In the genomic region with DNA sequence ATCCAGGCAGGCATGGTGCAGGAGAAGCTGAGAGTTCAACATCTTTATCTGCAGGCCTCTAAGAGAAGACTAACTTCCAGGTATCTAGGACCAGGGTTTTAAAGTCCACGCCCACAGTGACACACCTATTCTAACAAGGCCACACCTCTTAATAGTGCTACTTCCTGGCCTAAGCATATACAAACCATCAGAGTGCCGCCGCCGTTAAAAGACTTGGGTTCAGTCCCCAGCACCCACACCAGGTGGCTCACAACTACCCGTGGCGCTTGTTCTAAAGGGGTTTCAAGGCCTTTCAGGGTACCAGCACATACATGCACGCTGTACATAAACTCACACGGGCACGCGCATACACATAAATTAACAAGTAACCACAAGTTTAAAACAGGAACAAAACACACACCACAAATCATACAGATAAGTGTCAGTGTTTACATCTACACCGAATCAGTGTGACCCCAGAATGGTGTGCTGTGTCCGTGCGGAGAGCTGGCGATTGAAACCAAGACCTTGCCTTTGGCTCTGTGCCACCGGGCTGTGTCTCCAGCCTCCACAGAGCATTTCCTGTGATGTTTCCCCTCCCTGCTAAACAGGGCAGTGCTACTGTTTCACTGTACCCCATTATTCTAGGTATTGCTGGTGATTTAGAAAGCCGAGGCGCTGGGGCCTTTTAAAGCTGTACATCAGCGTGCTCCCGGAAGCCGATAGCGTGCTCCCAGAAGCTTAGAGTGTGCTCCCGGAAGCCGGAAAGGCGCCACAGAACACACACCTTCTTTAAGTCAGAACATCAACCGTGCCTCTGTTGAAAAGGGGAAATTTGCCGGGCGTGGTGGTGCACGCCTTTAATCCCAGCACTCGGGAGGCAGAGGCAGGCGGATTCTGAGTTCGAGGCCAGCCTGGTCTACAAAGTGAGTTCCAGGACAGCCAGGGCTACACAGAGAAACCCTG, we compare ENCODE assay signal across 12 mouse cellular contexts.
DNase-seq lines count a peak whose midpoint lies in the region; ATAC-seq lines count a peak whose summit lies in the region.
"Had no signal": no experiment of that assay in that cellular context is flagged by ENCODE, and none has a peak within 500 bp of the region (broad histone marks: within the 10 kb centered on the region; RNA-seq: fewer than 3 reads in every experiment).

No protein-coding gene starts in this region.

- no peak overlapping the region for H3K27ac ChIP-seq in forebrain, embryonic 15.5 days (replicated peaks)
- H3K27ac ChIP-seq: intestine, embryonic 15.5 days; limb, embryonic 12.5 days; neural tube, embryonic 15.5 days had no signal

- no peaks in the 10 kb centered on the region for H3K36me3 ChIP-seq in splenic B cell, adult 2 months (ENCODE audit: control insufficient read depth, insufficient read depth, low read length, poor library complexity, severe bottlenecking)
- H3K36me3 ChIP-seq in forebrain, embryonic 15.5 days, result no peaks in the 10 kb centered on the region
- H3K36me3 ChIP-seq: intestine, embryonic 15.5 days; limb, embryonic 12.5 days; neural tube, embryonic 15.5 days had no signal

- no peaks in the 10 kb centered on the region for H3K9me3 ChIP-seq in forebrain, embryonic 15.5 days
- H3K9me3 ChIP-seq: intestine, embryonic 15.5 days; limb, embryonic 12.5 days; neural tube, embryonic 15.5 days had no signal

- H3K27me3 ChIP-seq in splenic B cell, adult 2 months (ENCODE audit: control insufficient read depth, insufficient read depth, low read length, poor library complexity, severe bottlenecking), result no peaks in the 10 kb centered on the region
- no peaks in the 10 kb centered on the region for H3K27me3 ChIP-seq in forebrain, embryonic 15.5 days
- H3K27me3 ChIP-seq: intestine, embryonic 15.5 days; limb, embryonic 12.5 days; neural tube, embryonic 15.5 days had no signal

- peak; percentile 15 for DNase-seq in adrenal gland, adult 2 months
- DNase-seq in adrenal gland, adult 8-10 months, result no peak
- DNase-seq in thymus, postnatal 25 days, result peak; percentile 30
- no peak for DNase-seq in thymus, postnatal 10 days (ENCODE audit: low spot score in 2 of 2)
- peak; percentile 48 for DNase-seq in kidney, postnatal 14 days
- DNase-seq in splenic B cell, adult 2 months (ENCODE audit: low read depth, low spot score), result peak; percentile 41
- DNase-seq in Muller cell, postnatal 12 days (ENCODE audit: inconsistent ontology term), result no peak
- DNase-seq: cerebellum, postnatal 36 days had no signal

- no peak overlapping the region for H3K9ac ChIP-seq in forebrain, embryonic 15.5 days (replicated peaks)
- H3K9ac ChIP-seq: intestine, embryonic 15.5 days; limb, embryonic 12.5 days; neural tube, embryonic 15.5 days had no signal

- no peak for ATAC-seq in forebrain, embryonic 15.5 days (replicated peaks)
- ATAC-seq: intestine, embryonic 15.5 days had no signal

- 93% methylated on average over 31 of the region's 31 CpGs for WGBS in forebrain, embryonic 15.5 days

- H3K4me2 ChIP-seq in forebrain, embryonic 15.5 days (replicated peaks), result no peak overlapping the region
- H3K4me2 ChIP-seq: intestine, embryonic 15.5 days; limb, embryonic 12.5 days; neural tube, embryonic 15.5 days had no signal

- no peaks in the 10 kb centered on the region for H3K4me1 ChIP-seq in forebrain, embryonic 15.5 days
- H3K4me1 ChIP-seq: intestine, embryonic 15.5 days; limb, embryonic 12.5 days; neural tube, embryonic 15.5 days had no signal

- H3K4me3 ChIP-seq in forebrain, embryonic 15.5 days, result no peak overlapping the region
- H3K4me3 ChIP-seq: intestine, embryonic 15.5 days; limb, embryonic 12.5 days; neural tube, embryonic 15.5 days had no signal

Comparison
In these comparisons a context has a peak if more than half of its experiments do, and no peak if none do; other contexts are left out.
1. DNase-seq: peak in adrenal gland, adult 2 months (single experiment), thymus, postnatal 25 days (single experiment), kidney, postnatal 14 days (single experiment) and splenic B cell, adult 2 months (single experiment); none in adrenal gland, adult 8-10 months (single experiment), thymus, postnatal 10 days (0 of 2) and Muller cell, postnatal 12 days (single experiment).